Mouse (Mus musculus) cerebellum, adult 2 months (tissue): ENCODE data around the gene Twf1.

Source experiments
- CTCF ChIP-seq: fragments of 200-500 bp; IDR thresholded peaks from 2 replicates; pipeline ENCODE4 v1.5.1; 2011; ENCODE audit warnings: low read depth, mild to moderate bottlenecking, control low read depth, low read length, moderate library complexity, borderline replicate concordance; ENCODE audit not compliant: insufficient read depth
- POLR2A ChIP-seq: fragments of 200-500 bp; IDR thresholded peaks from 2 replicates; pipeline ENCODE4 v1.6.1; 2011; ENCODE audit warnings: low read length, control low read depth, borderline replicate concordance; ENCODE audit not compliant: insufficient read depth

- TF ChIP-seq POLR2A, result no peak
- TF ChIP-seq CTCF, result no peak
Measured at GRCm38 (mm10) chr15:94582000-94582593, 7.6 kb downstream of the Twf1 start.
